Mouse (Mus musculus) T-helper 17 cell (primary cell): ENCODE measurements around the gene Col27a1.

ENCODE experiments used
- in situ Hi-C, 2 experiments: fragments of 300-600 bp; cut with MboI, MseI; formaldehyde crosslinking; loops; 1 replicate in 1 of 2; 2 replicates in 1 of 2; pipeline ENCODE4 v1.15.1; 2025; ENCODE audit warnings: high pct_unique_total_duplicates in 2 of 2

Gene Col27a1

DNA sequence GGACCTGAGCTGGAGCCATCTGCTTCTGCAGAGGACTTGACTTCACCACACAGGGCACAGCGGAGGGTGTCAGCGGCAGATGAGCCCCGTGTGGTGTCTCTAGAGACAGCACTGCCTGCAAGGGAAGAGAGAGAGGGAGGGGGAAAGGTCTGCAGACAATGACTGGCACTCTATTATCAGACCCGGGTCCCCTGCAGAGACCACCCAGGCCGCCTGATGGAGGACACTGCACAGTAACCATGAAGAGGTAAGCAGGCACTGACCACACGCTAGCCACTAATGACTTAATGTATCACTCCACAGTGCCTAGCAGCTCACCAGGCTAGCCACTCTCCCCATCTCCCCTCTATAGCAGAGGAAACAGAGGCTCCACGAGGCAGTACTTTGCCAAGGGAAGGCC is 157.1 kb downstream of the Col27a1 start:
- in situ Hi-C loops, result loop anchor here (5.0 kb wide), 1 partner anchor 36 kb away; no protein-coding TSS in a partner anchor

DNA sequence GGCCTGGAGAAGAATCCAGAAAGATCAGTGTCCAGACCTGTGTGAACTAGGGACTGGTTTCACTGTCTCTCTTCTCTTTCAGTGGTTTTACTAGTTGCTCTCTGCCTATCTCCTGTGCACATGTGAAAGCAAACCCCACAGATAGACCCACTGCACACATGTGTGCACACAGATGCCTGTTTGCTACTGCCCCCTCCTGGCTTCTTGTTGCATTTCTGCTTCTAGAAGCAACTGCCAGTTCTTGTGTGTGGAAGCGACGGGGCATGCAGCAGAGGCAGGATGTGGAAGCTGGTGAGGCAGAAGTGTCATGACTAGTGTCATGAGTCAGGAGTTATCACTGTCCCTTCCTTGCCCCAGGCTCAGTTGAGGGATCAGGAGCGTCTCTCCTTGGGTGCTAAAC is 158.1 kb downstream of the Col27a1 start:
- in situ Hi-C loops, result loop anchor here (5.0 kb wide), 1 partner anchor 35 kb away; no protein-coding TSS in a partner anchor

DNA sequence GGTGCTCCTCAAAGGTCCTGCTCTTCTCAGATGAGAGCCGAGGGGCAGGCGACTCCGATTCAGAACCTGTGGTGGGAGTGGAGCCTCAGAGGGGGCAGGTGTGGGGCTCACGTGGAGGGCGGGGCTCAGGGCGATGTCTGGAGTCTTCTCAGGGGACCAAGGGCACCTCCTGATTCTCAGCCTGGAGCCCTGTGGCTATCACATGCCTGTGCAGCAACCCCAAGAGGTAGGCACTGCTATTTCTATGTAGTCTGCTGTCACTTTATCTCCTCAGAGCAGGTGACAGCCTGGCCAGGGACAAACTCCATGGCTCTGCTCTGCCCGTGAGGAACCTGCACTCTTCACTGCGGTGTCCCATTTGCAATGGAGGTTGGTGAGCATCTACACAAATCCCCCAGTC is 159.6 kb downstream of the Col27a1 start:
- in situ Hi-C loops, result loop anchor here (5.0 kb wide), 1 partner anchor 34 kb away; no protein-coding TSS in a partner anchor

DNA sequence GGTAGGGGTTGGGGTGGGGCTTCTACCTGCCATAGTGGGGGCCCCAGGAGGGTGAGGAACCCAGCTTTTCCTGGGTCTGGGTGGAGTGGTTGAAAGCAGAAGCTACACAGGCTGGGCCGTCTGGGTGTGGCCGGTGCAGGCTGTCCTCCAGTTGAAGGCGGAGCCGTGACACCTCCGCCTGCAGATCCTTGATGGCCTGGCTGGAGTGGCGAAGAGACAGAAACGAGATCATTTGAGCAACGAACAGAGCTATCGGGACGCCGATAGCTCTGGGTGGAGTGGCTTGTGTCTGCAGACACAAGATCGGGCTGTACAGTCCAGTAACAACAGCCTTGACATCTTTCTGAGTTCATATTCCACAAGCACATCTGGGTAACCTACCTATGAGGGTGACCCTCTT is 160.5 kb downstream of the Col27a1 start:
- in situ Hi-C loops, result loop anchor here (5.0 kb wide), 1 partner anchor 33 kb away; no protein-coding TSS in a partner anchor

DNA sequence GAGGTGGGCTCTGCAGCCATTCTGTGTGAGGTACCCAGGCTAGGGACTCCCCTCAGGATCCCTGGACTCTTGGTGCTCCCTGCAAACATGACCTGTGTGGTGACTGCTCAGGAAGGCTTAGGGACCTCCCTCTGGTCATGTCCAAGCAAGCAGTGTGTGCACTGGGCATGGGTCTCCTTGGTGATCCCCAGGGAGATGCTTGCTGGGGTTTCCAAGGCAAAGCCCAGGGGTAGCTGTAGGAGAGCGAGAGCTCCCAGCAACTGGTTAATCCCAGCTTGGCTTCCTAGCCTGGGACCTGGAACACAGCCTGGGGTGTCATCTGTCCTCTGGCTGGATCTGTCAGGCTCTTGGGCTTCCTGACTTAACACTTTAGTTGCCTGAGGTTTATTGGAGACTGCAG is 161.6 kb downstream of the Col27a1 start:
- in situ Hi-C loops, result no loop called here

DNA sequence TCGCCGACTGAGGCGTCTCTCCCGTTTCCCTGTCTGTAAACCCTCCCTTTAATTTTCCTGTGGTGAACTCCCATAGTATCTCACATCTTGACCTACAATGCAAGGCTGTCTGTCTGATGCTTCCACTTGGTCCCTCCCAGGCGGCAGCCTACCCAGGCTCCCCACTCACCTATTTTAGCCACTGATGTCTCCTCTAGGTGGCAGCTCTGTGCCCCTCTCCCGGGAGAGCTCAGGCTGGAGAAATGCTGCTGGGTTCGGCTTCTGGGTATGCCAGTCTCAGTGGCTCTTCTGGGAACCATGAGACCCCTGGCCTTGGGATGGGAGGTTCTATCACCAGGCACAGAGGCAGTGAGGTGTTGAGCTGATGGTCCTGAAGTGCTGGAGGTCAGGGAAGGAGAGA is 163.7 kb downstream of the Col27a1 start:
- in situ Hi-C loops, result no loop called here

DNA sequence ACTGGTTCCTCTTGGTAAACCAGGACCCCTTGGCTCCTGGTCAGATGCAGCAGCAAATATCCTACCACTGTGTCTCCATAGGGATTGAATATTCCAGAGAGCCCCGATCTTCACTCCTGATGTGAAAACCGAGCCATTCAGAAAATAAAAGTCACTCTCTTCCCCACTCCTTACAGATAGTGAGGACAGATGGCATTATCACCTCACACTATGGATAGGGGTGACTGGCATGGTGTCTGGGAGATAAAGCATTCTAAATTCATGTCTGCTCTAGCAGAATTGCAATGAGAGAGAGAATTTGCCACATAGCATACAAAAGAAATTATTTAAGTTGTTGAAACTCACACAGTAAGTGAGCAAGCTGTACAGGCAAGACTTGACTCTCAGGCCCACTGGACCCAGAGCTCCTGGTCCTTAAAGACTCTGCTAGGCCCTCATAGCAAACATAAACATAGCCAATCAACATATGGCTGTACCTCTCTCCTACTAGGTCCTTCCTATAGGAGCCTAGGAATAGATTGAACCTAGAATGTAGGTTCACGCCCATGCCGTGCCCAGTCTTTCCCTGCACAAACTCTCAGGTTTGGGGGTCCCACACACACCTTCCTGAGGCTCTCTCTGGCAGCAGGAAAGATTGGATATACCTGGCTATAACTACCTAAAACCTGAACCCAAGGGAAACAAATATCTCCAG is 169.0 kb downstream of the Col27a1 start:
- in situ Hi-C loops, result no loop called here

DNA sequence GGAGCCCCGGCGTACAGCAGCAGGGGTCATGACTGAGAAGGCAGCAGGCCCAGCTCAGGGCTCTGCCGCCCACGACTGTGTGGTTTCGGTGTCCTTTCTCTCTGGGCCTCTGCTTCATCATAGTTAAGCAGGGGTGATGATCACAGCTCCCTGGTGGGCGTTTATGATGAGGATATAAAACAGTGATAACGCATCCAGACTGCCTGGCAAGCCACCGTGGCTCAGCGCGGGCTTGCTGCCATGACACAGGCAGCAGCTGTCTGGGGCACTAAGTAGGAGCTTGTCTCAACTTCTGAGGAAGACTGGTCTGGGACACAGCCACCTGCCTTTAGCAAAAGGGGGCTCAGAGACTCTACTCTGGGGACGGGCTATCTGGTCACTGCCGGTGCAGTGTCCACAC is 169.7 kb downstream of the Col27a1 start:
- in situ Hi-C loops, result no loop called here

DNA sequence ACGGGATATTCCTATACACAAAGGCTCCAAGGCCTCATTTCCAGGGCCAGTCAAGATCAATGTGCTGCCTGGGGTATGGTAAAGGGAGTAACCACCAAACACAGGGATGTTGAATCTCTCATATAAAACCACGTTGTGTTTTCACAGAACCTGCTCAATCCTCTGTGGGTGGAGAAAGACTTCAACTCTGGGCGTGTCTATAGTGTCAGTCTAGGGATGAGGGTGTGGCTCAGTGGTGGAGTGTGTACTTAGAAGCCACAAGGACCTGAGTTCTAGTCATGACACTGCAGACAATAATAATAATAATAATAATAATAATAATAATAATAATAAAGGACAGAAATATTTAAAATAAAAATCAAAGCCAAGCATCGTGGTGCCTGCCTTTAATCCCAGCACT is 170.5 kb downstream of the Col27a1 start:
- in situ Hi-C loops, result no loop called here
